Mouse (Mus musculus) T-helper 1 cell (primary cell): ENCODE results near the gene Acot11.

Experiments used
- in situ Hi-C: fragments of 300-600 bp; cut with MboI, MseI; formaldehyde crosslinking; loops from one replicate; pipeline ENCODE4 v1.15.1; 2025; ENCODE audit warnings: high pct_unique_total_duplicates

Acot11 gene

GRCm38 (mm10) chr4:106700798-106701197 lies 104.0 kb downstream of the Acot11 start:
- in situ Hi-C loops, result no loop called here

- in situ Hi-C loops, result no loop called here
Observed at GRCm38 (mm10) chr4:106699989-106700388, 104.8 kb downstream of the Acot11 start.
